Mouse (Mus musculus) small intestine, adult 2 months (tissue): ENCODE data around the gene Zfp36l2. TPM values are rescaled to one million over a fixed set of nuclear protein-coding genes. Genes with fewer than 3 reads are reported as not detected.

Source experiments
- H3K27ac ChIP-seq: fragments of 200-500 bp; 2 replicates; pipeline ENCODE4 v1.5.1; 2012; ENCODE audit warnings: low read depth, low read length, control low read depth, inconsistent platforms; ENCODE audit not compliant: insufficient read depth
- H3K27me3 ChIP-seq: fragments of 200-500 bp; 2 replicates; pipeline ENCODE4 v1.6.1; 2012; ENCODE audit warnings: mild to moderate bottlenecking, moderate library complexity, low read length, inconsistent platforms; ENCODE audit not compliant: control insufficient read depth, insufficient read depth
- H3K36me3 ChIP-seq: fragments of 200-500 bp; 2 replicates; pipeline ENCODE4 v1.6.1; 2012; ENCODE audit warnings: mild to moderate bottlenecking, low read length, control low read depth, inconsistent platforms; ENCODE audit not compliant: control insufficient read depth, insufficient read depth
- H3K4me1 ChIP-seq: fragments of 200-500 bp; 2 replicates; pipeline ENCODE4 v1.6.1; 2012; ENCODE audit warnings: low read length, inconsistent platforms, mixed read lengths; ENCODE audit not compliant: control insufficient read depth, insufficient read depth, insufficient read length
- H3K4me3 ChIP-seq: fragments of 200-500 bp; 2 replicates; pipeline ENCODE4 v1.5.1; 2012; ENCODE audit warnings: low read depth, mild to moderate bottlenecking, control low read depth, inconsistent platforms, low read length, moderate library complexity
- CTCF ChIP-seq: fragments of 200-500 bp; IDR thresholded peaks from 2 replicates; pipeline ENCODE4 v1.5.1; 2012; ENCODE audit warnings: low read depth, mild to moderate bottlenecking, control low read depth, inconsistent platforms, low read length, moderate library complexity, mixed read lengths; ENCODE audit not compliant: insufficient replicate concordance, insufficient read length; ENCODE audit errors: extremely low read depth
- POLR2A ChIP-seq: fragments of 200-500 bp; IDR thresholded peaks from 2 replicates; pipeline ENCODE4 v1.6.1; 2012; ENCODE audit warnings: low read depth, mild to moderate bottlenecking, control low read depth, inconsistent platforms, low read length, moderate library complexity
- WGBS: fragments of 180-500 bp; shearing (Covaris S2); methylation state at CpG from one replicate; pipeline ENCODE4 v1.1.7; 2018; 5-methylcytosine and 5-hydroxymethylcytosine counted together
- polyA plus RNA-seq: library from polyadenylated mRNA; depleted of rRNA; stranded (reverse); fragments of >200 nt; gene quantifications from 2 replicates; pipeline ENCODE4 v1.2.3, GENCODE M21; 2012

Zfp36l2 gene
- polyA plus RNA-seq, 1 experiment = 220 TPM

- Histone ChIP-seq H3K36me3 (peaks cover 21% of the 10 kb centered on the region), H3K27me3 (no peaks in the 10 kb centered on the region), H3K27ac (peak overlapping the region; percentile 92), H3K4me1 (peaks cover 23% of the 10 kb centered on the region), H3K4me3 (peak overlapping the region; percentile 51)
- TF ChIP-seq CTCF (0 out of 2 replicates have a peak, but pooled peaks have one; percentile 12), POLR2A (0 out of 2 replicates have a peak, but pooled peaks have one; percentile 6)
- WGBS = 13% methylated on average over 18 of the region's 18 CpGs
Measured at GRCm38 (mm10) chr17:84181502-84182310, 6.0 kb downstream of the Zfp36l2 start.

GRCm38 (mm10) chr17:84180715-84181501 is 6.8 kb downstream of the Zfp36l2 start:
- peak overlapping the region; percentile 51 for H3K4me3 ChIP-seq
- no peaks in the 10 kb centered on the region for H3K27me3 ChIP-seq
- WGBS = 9% methylated on average over 11 of the region's 11 CpGs
- H3K27ac ChIP-seq = peak overlapping the region; percentile 92
- peaks cover 23% of the 10 kb centered on the region for H3K4me1 ChIP-seq
- H3K36me3 ChIP-seq = peaks cover 13% of the 10 kb centered on the region
- TF ChIP-seq CTCF = no peak
- TF ChIP-seq POLR2A = no peak

- no peaks in the 10 kb centered on the region for H3K27me3 ChIP-seq
- no peak for TF ChIP-seq CTCF
- no peak for TF ChIP-seq POLR2A
- peaks cover 23% of the 10 kb centered on the region for H3K4me1 ChIP-seq
- H3K4me3 ChIP-seq = no peak overlapping the region
- 78% methylated on average over 4 of the region's 4 CpGs for WGBS
- 0 out of 2 replicates have a peak overlapping the region, but pooled peaks have one; percentile 92 for H3K27ac ChIP-seq
- H3K36me3 ChIP-seq = peaks cover 4% of the 10 kb centered on the region
Measured at GRCm38 (mm10) chr17:84179973-84180365, 7.8 kb downstream of the Zfp36l2 start.

- 79% methylated on average over 17 of the region's 17 CpGs for WGBS
- H3K36me3 ChIP-seq = peaks cover 2% of the 10 kb centered on the region; the same call in 1 of the 2 replicates
- no peak overlapping the region for H3K4me3 ChIP-seq
- 0 out of 2 replicates have a peak overlapping the region, but pooled peaks have one; percentile 92 for H3K27ac ChIP-seq
- peaks cover 23% of the 10 kb centered on the region for H3K4me1 ChIP-seq
- H3K27me3 ChIP-seq = no peaks in the 10 kb centered on the region
- no peak for TF ChIP-seq CTCF
- TF ChIP-seq POLR2A = no peak
Measured at GRCm38 (mm10) chr17:84179026-84179972, 8.4 kb downstream of the Zfp36l2 start.

GRCm38 (mm10) chr17:84177481-84177880 is 10.3 kb downstream of the Zfp36l2 start:
- no peak overlapping the region for H3K27ac ChIP-seq
- no peak overlapping the region for H3K4me3 ChIP-seq
- H3K4me1 ChIP-seq = peaks cover 20% of the 10 kb centered on the region
- no peaks in the 10 kb centered on the region for H3K36me3 ChIP-seq
- H3K27me3 ChIP-seq = no peaks in the 10 kb centered on the region
- WGBS = 36% methylated on average over 8 of the region's 8 CpGs
- TF ChIP-seq CTCF = no peak
- TF ChIP-seq POLR2A = no peak

GRCm38 (mm10) chr17:84176446-84176845 is 11.3 kb downstream of the Zfp36l2 start:
- no peak for TF ChIP-seq CTCF
- no peak for TF ChIP-seq POLR2A
- no peak overlapping the region for H3K4me3 ChIP-seq
- 87% methylated on average over 7 of the region's 7 CpGs for WGBS
- H3K36me3 ChIP-seq = no peaks in the 10 kb centered on the region
- H3K27ac ChIP-seq = no peak overlapping the region
- H3K4me1 ChIP-seq = peaks cover 13% of the 10 kb centered on the region
- H3K27me3 ChIP-seq = no peaks in the 10 kb centered on the region
